Mouse (Mus musculus) myocyte (in vitro differentiated cells): ENCODE data around the gene Cnga4. TPM values are rescaled to one million over a fixed set of nuclear protein-coding genes. Genes with fewer than 3 reads are reported as not detected.

ENCODE experiments used
- H3K27me3 ChIP-seq: one replicate; pipeline ENCODE4 v1.6.1; 2011; ENCODE audit not compliant: control insufficient read depth, insufficient read depth, insufficient read length
- H3K36me3 ChIP-seq: one replicate; pipeline ENCODE4 v1.6.1; 2011; ENCODE audit not compliant: control insufficient read depth, insufficient read depth
- H3K4me2 ChIP-seq: one replicate; pipeline ENCODE4 v1.6.1; 2011; ENCODE audit warnings: low read depth, control low read depth
- H3K4me3 ChIP-seq: one replicate; pipeline ENCODE4 v1.5.1; 2011; ENCODE audit warnings: mild to moderate bottlenecking, control low read depth, moderate library complexity
- H3K79me2 ChIP-seq: one replicate; pipeline ENCODE4 v1.6.1; 2011; ENCODE audit not compliant: control insufficient read depth, insufficient read depth
- H3ac ChIP-seq: one replicate; pipeline ENCODE4 v1.6.1; 2011; ENCODE audit not compliant: control insufficient read depth, insufficient read length
- CEBPB ChIP-seq: IDR thresholded peaks from 2 replicates; pipeline ENCODE4 v1.6.1; 2011; ENCODE audit warnings: mild to moderate bottlenecking, moderate library complexity; ENCODE audit not compliant: poor library complexity, insufficient read depth, severe bottlenecking
- E2F4 ChIP-seq: IDR thresholded peaks from one replicate; pipeline ENCODE4 v1.6.1; 2011; ENCODE audit warnings: mild to moderate bottlenecking, control low read depth, moderate library complexity; ENCODE audit not compliant: insufficient read depth
- MAX ChIP-seq: IDR thresholded peaks from one replicate; pipeline ENCODE4 v1.6.1; 2011; ENCODE audit warnings: low read depth, mild to moderate bottlenecking, control low read depth
- MYOD1 ChIP-seq, 3 experiments: IDR thresholded peaks; one replicate each; pipeline ENCODE4 v1.6.1; 2011; ENCODE audit warnings: control low read depth in 2 of 3, low read depth in 2 of 3, mild to moderate bottlenecking in 2 of 3, moderate library complexity in 1 of 3; ENCODE audit not compliant: insufficient read length in 2 of 3, control insufficient read depth in 1 of 3
- MYOG ChIP-seq, 3 experiments: IDR thresholded peaks; one replicate each; pipeline ENCODE4 v1.6.1; 2011; ENCODE audit warnings: control low read depth in 2 of 3, low read depth in 2 of 3, mild to moderate bottlenecking in 2 of 3; ENCODE audit not compliant: insufficient read length in 2 of 3, control insufficient read depth in 1 of 3, insufficient read depth in 1 of 3
- POLR2A ChIP-seq: IDR thresholded peaks from one replicate; pipeline ENCODE4 v1.6.1; 2011; ENCODE audit warnings: low read depth, mild to moderate bottlenecking, control low read depth, moderate library complexity; ENCODE audit not compliant: insufficient read length
- POLR2AphosphoS2 ChIP-seq: IDR thresholded peaks from one replicate; pipeline ENCODE4 v1.6.1; 2011; ENCODE audit warnings: low read depth, control low read depth; ENCODE audit not compliant: insufficient read length
- REST ChIP-seq: IDR thresholded peaks from one replicate; pipeline ENCODE4 v1.6.1; 2011; ENCODE audit warnings: mild to moderate bottlenecking, control low read depth, moderate library complexity; ENCODE audit not compliant: insufficient read depth, insufficient read length
- SRF ChIP-seq: IDR thresholded peaks from one replicate; pipeline ENCODE4 v1.6.1; 2011; ENCODE audit warnings: low read depth; ENCODE audit not compliant: control insufficient read depth, insufficient read length
- TCF12 ChIP-seq: IDR thresholded peaks from one replicate; pipeline ENCODE4 v1.6.1; 2011; ENCODE audit warnings: mild to moderate bottlenecking, control low read depth; ENCODE audit not compliant: poor library complexity, insufficient read depth, severe bottlenecking
- TCF3 ChIP-seq: IDR thresholded peaks from one replicate; pipeline ENCODE4 v1.6.1; 2011; ENCODE audit warnings: low read depth, control low read depth; ENCODE audit not compliant: insufficient read length
- USF1 ChIP-seq: IDR thresholded peaks from one replicate; pipeline ENCODE4 v1.6.1; 2011; ENCODE audit warnings: low read depth, mild to moderate bottlenecking, control low read depth, moderate library complexity
- polyA plus RNA-seq: library from polyadenylated mRNA; unstranded; fragments of >200 nt; fragmentation: generic; extraction: Trizol; gene quantifications from one replicate; pipeline ENCODE4 v1.2.1, GENCODE M21; 2012; ENCODE audit warnings: missing spikeins

Cnga4 gene
- polyA plus RNA-seq, 1 experiment: 0.05 TPM

DNA sequence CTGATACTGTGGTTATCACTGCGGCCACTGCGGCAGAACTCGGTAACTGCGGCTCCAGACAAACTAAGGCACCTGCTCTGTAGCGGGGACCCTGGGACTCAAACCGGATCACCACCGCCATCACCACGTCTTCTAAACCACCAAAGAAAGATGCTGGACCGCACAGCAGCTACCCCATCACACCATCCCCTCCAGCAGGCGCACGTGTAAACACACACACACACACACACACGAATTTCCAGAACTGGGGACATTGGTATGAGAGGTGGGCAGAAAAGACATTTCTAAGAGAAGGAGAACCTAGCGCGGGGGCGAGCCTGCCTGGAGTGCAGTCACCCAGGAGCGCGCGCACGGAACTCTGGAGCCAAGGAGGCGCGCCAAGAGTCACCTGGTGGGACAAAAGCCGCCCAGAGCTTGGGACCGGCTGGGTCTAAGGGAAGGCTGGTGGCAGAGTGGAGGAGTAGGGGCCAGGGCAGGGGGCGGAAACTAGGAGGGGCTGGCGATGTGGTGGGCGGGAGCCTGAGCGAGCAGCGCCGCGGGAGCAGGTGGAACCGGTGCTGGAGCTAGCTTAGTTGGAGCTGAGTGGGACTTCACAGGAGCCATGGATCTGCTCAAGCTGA lies 21.2 kb downstream of the Cnga4 start, which contains the start of gene Cckbr:
TSS of gene Cckbr (plus strand) at position 308 of the 620 bp plus-strand sequence.
- Histone ChIP-seq H3K36me3 (no peaks in the 10 kb centered on the region), H3K27me3 (peaks cover 30% of the 10 kb centered on the region), H3ac (no peak within 1 kb of the TSS), H3K79me2 (no peaks in the 10 kb centered on the region), H3K4me3 (no peak within 1 kb of the TSS), H3K4me2 (no peak within 1 kb of the TSS)
- TF ChIP-seq SRF (no peak), MYOG (IDR thresholded peaks at IDR 0.05; ENCODE audit: control insufficient read depth in 1 of 3, insufficient read depth in 1 of 3, insufficient read length in 2 of 3, low read depth in 2 of 3) (no peak), MYOD1 (IDR thresholded peaks at IDR 0.05; ENCODE audit: control insufficient read depth in 1 of 3, insufficient read length in 2 of 3, low read depth in 2 of 3) (no peak), TCF3 (no peak), TCF12 (no peak), E2F4 (no peak)

- Histone ChIP-seq H3K27me3 (peaks cover 30% of the 10 kb centered on the region), H3ac (no peak overlapping the region), H3K79me2 (no peaks in the 10 kb centered on the region), H3K36me3 (no peaks in the 10 kb centered on the region), H3K4me2 (no peak overlapping the region), H3K4me3 (no peak overlapping the region)
- TF ChIP-seq TCF12 (no peak), MYOG (IDR thresholded peaks at IDR 0.05; ENCODE audit: control insufficient read depth in 1 of 3, insufficient read depth in 1 of 3, insufficient read length in 2 of 3, low read depth in 2 of 3) (no peak), SRF (no peak), POLR2AphosphoS2 (no peak), USF1 (no peak), TCF3 (no peak), MAX (no peak), MYOD1 (IDR thresholded peaks at IDR 0.05; ENCODE audit: control insufficient read depth in 1 of 3, insufficient read length in 2 of 3, low read depth in 2 of 3) (no peak), REST (no peak), POLR2A (no peak), E2F4 (no peak), CEBPB (no peak)
Measured at GRCm38 (mm10) chr7:105426051-105426450, 21.7 kb downstream of the Cnga4 start.

- no peaks in the 10 kb centered on the region for H3K27me3 ChIP-seq
Measured at GRCm38 (mm10) chr7:105432058-105432457, 27.7 kb downstream of the Cnga4 start.

DNA sequence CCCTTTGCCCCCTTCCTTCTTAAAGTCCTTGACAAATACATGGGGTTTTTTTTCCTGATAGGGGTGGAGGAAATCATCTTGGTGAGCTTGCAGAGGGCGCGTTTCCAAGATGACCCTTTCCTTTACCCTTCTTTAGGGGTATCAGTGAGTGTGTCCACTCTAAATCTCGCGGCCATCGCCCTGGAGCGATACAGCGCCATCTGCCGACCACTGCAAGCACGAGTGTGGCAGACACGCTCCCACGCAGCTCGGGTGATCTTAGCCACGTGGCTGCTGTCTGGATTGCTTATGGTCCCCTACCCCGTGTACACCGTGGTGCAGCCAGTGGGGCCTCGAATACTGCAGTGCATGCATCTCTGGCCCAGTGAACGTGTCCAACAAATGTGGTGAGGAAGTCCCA lies 29.5 kb downstream of the Cnga4 start:
- Histone ChIP-seq H3K36me3 (no peaks in the 10 kb centered on the region), H3ac (no peak overlapping the region), H3K4me2 (no peak overlapping the region), H3K27me3 (no peaks in the 10 kb centered on the region), H3K4me3 (no peak overlapping the region), H3K79me2 (no peaks in the 10 kb centered on the region)
- no peak for TF ChIP-seq POLR2AphosphoS2
- TF ChIP-seq TCF12: no peak
- no peak for TF ChIP-seq REST
- TF ChIP-seq E2F4: no peak
- no peak for TF ChIP-seq USF1
- TF ChIP-seq SRF: no peak
- TF ChIP-seq MYOD1 (IDR thresholded peaks at IDR 0.05; ENCODE audit: control insufficient read depth in 1 of 3, insufficient read length in 2 of 3, low read depth in 2 of 3): no peak
- no peak for TF ChIP-seq CEBPB

More at GRCm38 (mm10) chr7:105432058-105432457, 27.7 kb downstream of the Cnga4 start:
- Histone ChIP-seq H3K4me2 (no peak overlapping the region), H3K79me2 (no peaks in the 10 kb centered on the region), H3ac (no peak overlapping the region), H3K36me3 (no peaks in the 10 kb centered on the region), H3K4me3 (no peak overlapping the region)
- TF ChIP-seq POLR2A (no peak), POLR2AphosphoS2 (no peak), USF1 (no peak), SRF (no peak), E2F4 (no peak), REST (no peak)

DNA sequence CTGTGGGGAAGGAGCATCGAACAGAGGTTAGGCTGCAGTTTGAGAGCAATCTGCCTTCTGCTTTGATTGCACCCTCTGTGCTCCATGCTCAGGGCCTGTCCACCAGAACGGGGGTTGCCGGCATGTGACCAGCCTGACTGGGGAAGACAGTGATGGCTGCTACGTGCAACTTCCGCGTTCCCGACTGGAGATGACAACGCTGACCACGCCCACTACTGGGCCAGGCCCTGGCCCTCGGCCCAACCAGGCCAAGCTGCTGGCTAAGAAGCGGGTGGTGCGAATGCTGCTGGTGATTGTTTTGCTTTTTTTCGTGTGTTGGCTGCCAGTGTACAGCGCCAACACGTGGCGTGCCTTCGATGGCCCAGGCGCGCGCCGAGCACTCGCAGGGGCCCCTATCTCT lies 30.4 kb downstream of the Cnga4 start:
- Histone ChIP-seq H3K4me2 (no peak overlapping the region), H3K79me2 (no peaks in the 10 kb centered on the region), H3ac (no peak overlapping the region), H3K4me3 (no peak overlapping the region), H3K27me3 (no peaks in the 10 kb centered on the region), H3K36me3 (no peaks in the 10 kb centered on the region)
- no peak for TF ChIP-seq MYOG (IDR thresholded peaks at IDR 0.05; ENCODE audit: control insufficient read depth in 1 of 3, insufficient read depth in 1 of 3, insufficient read length in 2 of 3, low read depth in 2 of 3)
- no peak for TF ChIP-seq MAX
- no peak for TF ChIP-seq E2F4
- TF ChIP-seq SRF: no peak
- TF ChIP-seq POLR2AphosphoS2: no peak
- TF ChIP-seq TCF12: no peak
- TF ChIP-seq POLR2A: no peak
- TF ChIP-seq REST: no peak
